Mouse (Mus musculus): ENCODE data around the gene Etnk2.

DNA sequence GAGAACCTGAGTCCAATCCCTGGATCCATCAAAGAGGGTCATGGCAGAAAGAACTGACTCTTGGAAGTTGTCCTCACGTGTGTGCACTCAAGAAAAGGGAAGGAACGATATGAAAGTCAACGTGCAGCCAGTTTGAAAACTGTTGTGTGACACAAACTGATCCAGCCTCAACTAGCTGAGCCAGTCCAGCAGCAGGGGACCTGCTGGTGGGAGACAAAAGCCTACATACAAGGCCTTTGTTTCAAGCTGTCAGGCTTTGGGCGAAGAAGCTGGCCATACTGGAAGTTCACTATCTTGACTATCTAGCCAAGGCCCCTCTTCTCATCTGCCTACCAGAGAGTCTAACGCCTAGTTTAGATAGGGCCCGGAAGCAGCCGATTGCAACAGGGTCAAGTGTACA is 53.1 kb downstream of the Etnk2 start:
- TF ChIP-seq POU5F1 (IDR thresholded peaks at IDR 0.05; ENCODE audit: borderline replicate concordance, low read length), result no peak
- no peak for TF ChIP-seq CTCF (conservative IDR thresholded peaks at IDR 0.05; ENCODE audit: low read length)
- 0 out of 2 replicates have a peak, but pooled peaks have one; percentile 12 for TF ChIP-seq NANOG (IDR thresholded peaks at IDR 0.05; ENCODE audit: borderline replicate concordance, low read length)

Data from E14TG2a.4 (cell line).